Mouse (Mus musculus): ENCODE results near the gene B3galt5.

B3galt5 gene

DNA sequence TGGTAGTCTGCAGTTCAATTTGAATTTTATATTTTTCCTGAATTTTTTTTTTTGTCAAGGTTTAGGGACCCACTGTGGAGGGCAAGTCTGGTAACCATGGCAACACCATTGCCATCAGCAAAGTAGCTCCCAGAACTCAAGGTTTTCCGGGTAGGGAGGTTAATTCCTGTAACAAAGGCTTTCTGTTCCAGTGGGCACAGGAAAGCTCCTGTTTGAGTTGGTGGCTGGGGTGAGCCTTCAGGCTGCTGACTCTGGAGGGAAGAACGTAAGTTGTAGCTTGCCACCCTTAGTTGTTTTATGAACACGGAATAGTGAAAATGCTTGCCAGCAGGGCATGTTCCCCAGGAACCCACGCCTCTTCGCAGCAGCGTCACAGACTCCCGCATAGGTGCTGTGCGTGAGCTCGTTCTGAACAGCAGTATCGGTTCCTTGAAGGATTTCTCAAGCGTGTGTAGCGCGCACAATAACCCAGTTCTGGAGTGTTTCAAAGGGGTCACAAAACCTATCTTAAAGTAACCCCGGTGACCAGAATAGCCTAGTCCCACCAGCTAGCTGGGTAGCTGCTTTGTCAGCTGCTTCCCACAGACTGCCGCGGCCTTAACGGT is at the start of gene B3galt5:
TSS of gene B3galt5 (plus strand) at position 436 of the 605 bp plus-strand sequence.
- no peak for DNase-seq (ENCODE audit: low spot score)

DNA sequence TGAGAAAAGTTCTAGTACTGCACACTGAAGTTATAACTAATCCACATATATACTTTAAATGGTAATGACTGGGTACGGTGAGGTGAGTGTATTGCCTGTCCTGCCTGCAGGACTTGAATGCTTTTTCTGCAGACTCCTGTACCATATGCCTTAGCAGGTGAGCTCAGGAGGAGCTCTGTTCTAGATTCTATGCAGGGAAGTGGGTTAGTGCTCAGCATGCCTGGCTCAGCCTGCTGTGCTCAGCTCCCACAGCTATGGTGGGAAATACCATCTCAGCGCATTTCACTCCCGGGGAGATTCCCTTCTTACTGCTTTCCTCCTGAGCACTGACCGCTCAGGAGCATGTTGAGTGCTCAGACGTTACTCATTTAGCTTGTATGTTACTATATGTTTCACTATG is 48.0 kb upstream of the B3galt5 start:
- no peak for DNase-seq (ENCODE audit: low spot score)

DNA sequence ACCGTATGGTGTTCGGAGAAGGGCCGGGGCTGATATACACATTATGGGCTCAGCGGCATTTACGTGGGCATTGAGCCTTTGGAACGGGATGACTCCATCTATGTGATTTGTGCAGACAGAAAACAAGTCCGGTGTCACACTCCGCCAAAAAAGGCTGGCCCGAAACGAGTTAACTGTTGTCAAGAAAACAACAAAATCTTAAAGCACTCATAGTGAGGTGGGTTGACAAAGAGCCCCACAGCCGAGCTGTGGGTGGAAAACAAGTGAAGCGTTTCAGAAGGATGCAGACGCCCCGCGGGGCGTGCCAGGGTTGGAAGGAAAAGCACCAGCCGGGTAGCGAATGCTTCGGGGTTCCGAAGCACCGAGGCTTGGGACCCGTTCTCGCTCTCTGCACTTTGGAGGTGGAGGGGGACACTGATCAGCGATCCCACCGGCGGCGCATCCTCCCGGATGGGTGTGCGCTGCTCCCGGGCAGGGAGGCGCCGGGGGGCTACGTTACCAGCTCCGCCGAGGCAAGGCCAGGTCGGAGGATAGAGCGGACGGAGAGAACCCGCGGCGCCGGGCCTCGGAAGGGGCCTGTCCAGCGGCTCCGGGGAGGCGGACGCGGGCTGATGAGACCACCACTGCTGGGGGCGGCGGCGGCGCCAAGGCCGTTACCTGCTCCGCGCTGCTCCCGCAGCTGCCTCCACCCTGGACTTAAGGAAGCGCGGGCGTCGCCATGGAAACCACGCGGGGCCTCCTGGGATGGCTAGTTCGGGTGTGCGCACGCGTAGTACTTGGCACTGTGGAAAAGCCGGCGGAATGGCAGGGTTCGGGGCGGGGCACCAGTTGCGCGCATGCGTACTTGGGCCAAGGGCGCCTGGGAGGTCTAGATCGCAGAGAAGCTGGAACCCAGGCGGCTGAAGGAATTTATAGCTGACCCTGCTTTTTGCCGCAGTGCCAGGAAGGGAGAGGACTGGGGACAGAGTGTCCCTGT is 43.8 kb upstream of the B3galt5 start, which contains the start of gene Lca5l:
TSS of gene Lca5l (minus strand) at position 741 of the 976 bp plus-strand sequence.
- peak; percentile 100 for DNase-seq (ENCODE audit: low spot score)

DNA sequence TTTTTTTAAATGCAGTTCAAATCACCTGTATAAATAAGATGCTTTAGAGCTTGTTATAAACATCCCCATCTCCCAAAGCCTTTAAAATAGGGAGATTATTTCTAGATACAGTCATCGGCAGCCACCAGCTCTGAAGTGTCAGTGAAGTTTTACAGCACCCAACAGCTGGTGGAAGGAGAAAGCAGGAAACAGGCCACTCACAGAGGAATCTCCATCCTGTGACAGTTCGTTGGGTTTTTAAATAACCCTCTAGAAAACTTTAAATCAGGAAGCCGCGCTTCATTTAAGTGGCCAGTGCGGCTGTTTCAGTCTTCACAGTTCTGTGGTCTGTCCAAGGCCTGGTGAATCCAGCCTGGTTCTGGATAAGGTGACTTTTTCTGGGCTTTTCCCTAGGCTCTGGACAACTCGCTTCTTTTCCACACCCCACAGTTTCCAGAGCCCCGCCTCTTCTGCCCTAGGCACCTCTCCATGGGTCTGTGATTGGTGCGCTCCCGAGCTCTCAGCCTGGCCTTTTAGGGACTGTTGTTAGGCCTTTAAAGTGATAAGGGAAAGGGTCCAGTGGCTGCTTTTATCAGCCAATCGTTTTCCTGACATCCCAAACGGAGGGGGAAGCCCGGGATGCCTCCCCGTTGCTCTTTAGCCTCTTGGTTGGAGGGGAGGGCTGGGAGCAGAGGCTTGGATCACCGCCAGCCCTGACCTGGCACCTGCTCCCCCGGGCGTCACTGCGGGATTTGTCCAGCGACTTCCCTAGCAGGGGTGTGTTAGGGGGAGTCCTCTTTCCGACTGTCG is 35.5 kb upstream of the B3galt5 start, which contains the start of gene Sh3bgr:
TSS of gene Sh3bgr (plus strand) at position 538 of the 789 bp plus-strand sequence.
- peak; percentile 71 for DNase-seq (ENCODE audit: low spot score)

DNA sequence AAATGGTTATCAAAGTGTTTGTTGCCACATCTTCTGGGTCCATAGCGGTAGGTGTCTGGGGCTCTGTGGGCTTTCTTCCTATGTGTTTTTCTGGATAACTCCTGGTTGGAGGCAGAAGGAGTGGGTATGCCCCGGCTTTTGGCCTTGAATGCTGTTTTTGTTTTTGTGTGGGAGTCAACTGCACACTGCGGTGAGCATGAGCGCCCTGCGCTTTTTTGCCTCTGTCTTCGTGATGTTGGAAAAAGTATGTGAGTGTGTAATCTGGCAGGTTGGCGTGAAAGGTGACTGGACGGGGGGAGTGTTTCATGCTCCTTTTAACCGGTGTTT is 34.9 kb upstream of the B3galt5 start:
- DNase-seq (ENCODE audit: low spot score) = no peak

DNA sequence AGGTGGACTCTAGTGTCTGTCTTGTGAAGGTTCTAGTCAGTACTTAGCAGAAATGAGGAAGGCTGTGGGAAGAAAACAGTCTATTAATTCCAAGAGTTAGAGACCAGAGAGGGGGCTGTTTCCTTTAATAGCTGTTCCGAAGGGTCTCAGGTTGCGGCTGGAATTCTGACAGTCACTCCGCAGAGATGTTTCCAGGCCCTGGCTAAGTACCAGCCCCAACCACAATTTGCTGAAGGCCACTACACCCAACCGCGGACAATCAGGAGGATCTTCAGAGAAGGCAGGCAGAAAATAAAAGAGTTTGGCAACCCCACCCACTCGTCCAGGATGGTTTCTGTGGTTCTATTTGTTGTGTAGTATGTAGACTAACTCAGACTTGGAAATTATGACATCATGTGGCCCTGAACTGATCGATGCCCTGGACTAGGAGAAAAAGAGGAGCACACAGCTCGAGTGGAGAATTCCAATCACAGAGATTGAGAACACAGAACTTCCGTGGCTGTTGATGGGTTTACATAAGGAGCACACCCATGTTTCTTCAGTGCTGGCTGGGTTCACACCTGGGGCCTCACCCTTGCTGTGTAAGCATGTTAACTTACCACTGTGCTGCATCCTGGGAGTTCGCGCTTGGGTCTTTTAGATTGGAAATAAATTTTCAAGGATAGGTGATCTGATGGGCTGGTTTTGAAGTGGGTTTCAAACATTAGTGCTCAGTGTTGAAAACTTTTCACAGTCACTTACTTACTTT is 33.9 kb upstream of the B3galt5 start:
- DNase-seq (ENCODE audit: low spot score) = no peak

DNA sequence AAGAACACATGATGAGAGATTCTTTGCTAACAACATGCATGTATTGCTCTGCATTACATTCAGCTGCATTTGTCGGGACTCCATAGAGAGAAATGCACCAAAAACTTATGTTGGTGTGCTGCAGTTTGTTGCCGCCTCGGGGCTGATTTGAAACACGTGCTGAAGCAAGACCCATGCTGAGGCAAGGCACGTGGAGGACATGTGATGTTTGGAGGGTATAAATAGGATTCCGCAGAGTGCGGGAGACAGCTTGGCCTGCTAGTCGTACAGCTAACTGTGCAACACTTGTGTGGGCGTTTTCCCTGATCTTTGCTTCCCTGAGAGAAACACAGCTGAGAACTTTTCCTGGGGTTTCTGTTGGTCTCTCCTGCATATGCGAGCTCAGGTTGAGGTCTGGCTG is 25.8 kb upstream of the B3galt5 start:
- no peak for DNase-seq (ENCODE audit: low spot score)

DNA sequence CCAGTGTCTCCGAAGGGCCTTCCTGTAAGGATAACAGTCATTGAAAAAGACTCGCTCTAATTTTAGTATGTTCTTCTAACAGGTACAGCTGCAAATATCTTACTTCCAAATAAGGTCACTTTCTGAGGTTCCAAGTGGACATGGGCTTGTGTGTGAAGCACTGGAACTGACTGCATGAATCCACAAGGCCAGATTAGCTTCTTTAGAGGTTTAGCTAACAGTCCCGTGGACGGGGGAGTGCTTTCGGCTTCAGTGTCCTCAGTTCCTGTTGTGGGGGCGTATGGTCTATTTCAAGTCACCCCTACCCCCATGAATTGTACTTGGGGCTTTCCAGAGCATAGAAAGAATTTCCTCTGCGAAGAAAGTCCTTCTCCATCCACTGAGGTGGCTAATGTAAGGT is 24.7 kb upstream of the B3galt5 start:
- no peak for DNase-seq (ENCODE audit: low spot score)

DNA sequence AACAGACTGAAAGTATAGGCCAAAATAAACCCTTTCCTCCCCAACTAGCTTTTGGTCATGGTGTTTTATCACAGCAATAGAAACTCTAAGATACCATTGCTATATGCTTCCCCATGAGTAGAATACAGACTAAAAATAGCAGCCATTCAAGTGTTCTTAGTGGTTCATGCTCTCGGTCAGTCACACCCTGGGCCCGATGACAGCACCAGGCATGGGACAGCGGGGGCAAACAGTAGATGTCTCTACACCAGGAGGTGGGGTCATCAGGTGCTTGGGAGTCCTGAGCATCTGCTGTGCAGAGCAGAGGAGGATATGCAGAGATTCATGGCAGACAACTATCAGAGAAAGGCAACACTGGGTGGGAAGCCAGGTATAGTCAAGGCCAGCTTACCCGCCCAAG is 22.6 kb upstream of the B3galt5 start:
- no peak for DNase-seq (ENCODE audit: low spot score)

DNA sequence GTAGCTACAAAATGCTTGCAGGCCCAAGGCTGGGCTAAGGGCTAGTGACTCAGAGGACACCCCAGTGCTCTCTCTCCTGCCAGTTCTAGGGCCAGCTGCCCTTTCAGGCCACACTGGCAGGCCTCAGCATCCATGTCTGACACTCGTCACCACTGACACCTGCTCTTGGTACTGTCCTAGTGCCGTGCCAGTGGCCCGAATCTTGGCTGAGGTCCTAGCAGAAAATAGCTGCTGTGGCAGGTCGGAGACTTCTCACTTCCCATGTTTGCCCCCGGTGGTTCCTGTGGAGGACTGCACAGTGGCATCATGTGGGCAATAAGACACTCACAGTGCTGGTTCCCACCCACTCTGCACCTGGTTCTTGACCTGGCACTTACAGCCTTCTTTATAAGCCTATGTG is 14.1 kb upstream of the B3galt5 start:
- no peak for DNase-seq (ENCODE audit: low spot score)

DNA sequence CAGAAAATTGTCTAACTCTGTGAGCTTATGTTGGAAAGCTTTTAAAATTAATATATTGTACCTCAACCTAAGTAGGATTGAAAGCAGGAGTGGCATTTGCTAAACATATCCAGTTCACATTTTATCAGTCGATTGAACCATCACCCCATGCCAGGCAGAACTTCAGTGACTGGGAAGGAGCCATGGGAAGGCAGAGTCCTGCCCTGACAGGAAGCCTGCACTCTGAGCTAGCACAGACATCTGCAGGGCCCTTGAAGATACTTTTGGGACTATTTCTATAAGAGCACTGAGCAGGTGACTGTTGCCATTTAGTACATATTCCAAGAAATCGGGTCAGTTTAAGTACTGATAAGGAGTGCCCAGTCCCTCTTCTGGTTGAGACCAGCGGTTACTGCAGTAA is 13.6 kb upstream of the B3galt5 start:
- DNase-seq (ENCODE audit: low spot score) = no peak

DNA sequence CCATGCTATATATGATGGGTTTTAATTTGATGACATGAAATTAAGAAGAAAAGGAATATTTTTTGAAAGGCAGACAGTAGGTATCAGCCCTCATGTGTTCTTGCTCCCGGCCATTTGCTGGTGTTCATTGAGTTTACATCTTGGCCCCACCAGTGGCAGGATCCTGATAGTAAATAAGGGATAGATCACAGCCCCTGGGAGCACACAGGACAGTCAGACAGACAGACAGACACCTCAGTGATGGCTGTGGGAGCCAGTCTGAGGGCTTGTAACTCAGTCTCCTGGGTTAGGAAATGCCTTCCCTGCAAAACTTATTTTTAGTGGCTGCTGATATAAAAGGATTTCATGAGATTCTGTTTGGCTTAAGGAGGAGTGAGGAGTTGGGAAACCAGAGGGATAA is 13.1 kb upstream of the B3galt5 start:
- DNase-seq (ENCODE audit: low spot score) = no peak

DNA sequence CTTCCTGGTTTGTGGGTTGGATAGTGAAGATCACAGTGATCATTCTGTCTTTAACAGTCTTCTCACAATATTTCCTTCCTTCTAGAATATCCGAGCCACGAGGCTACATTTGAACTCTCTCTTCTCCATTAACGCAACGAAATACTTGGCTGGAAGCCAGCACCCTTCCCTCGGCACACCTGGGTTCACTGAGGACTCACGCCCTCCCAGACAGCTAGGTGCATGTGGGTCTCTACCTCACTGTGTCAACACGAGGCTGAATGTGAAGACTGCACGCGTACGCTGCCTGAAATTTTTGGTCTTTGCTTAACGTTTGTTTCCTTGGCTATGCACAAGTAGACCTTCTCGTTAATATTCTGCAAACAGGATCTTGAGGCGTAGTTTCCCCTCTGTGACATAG is 7.2 kb upstream of the B3galt5 start:
- peak; percentile 24 for DNase-seq (ENCODE audit: low spot score)

DNA sequence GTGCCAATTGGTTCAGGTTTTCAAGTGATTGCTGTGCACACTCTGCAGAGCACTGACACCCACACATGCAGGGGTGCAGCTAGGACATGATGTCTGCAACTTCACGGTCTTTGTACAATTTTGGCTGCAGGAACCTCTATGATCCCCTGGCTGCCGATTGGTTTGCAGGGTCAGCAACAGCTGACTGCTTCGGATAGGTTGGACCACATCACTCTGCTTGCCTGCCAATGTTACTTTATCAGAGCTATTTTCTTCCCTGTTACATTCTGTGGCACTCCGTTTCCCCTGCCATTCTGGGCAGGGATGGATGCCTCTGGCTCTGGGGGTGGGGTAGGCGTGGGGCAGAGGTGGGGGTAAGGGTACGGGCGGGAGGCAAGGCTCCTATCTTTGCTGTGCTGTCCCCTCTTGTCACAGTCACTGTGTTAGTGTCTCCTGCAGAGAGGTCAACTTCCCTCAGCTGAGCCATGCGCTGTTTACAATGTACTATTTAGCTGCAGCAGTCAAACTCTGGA is 6.5 kb upstream of the B3galt5 start:
- no peak for DNase-seq (ENCODE audit: low spot score)

DNA sequence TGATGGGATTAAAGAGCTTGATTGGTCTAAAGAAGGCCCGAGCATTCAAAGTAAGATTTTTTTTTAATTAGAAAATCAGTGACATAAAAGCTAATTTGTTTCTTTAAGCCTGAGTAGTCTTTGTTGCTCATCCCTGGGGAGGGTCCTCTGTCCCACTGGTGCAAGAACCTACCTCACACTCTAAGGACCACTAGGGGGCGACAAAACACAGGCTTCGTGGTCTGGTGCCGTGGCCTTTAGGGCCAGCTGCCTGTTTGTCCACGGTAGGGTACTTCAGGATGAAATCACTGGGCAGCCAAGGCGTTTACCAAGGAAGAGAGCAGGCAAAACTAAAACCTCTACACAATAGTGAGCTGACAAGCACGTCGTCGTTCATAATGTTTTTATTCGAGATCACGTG is 5.2 kb upstream of the B3galt5 start:
- DNase-seq (ENCODE audit: low spot score) = peak; percentile 73

DNA sequence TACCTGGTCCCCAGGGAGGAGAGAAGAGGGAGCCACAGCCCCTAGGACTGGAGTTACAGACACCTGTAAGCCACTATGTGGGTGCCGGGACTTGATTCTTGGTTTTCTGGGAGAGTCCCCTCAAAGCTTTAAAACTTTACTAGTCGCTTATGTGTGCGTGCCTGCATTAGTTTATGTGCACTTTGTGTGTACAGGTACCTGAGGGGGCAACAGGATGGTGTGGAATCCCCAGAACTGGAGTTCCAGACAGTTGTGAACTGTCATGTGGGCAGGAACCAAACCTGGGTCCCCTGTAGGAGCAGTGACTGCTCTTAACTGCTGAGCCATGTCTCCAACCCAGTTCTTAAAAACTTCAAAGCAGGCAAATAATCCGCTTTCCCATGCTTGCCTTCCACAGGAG is 4.3 kb upstream of the B3galt5 start:
- DNase-seq (ENCODE audit: low spot score) = no peak

DNA sequence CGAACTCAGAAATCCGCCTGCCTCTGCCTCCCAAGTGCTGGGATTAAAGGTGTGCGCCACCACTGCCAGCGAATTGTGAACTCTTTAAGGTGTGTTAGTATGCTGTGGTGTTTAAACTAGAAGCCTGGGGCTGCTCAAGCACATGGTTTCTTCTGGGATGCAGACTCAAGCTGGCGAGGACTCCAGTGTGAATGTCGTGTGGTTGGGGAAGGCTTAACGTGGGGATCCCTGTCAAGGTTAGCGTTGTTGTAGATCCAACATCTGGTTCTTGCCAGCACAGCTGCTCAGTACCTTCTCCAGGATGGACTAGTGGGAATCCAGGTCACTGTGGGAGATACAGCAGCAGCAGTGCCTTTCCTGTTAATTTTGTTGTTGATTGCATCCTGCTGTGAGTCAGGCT is 3.6 kb upstream of the B3galt5 start:
- no peak for DNase-seq (ENCODE audit: low spot score)

DNA sequence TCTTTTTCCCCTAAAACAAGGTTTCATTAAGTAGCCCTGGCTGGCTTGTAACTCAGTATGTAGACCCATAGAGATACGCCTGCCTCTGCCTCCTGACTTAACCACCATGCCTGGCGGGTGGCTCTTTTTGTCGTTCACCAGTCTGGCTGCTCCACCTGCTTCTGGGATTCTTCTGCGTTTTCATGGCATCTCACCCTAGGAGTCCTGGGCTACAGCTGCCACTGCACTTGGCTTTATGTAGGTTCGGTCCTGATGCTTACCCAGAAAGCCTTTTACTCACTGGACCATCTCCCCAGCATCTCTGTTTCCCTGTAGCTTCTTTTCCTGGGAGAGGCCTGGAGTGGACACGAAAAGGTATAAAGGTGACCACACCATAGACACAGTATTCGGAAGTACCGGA is 1.6 kb upstream of the B3galt5 start:
- DNase-seq (ENCODE audit: low spot score) = no peak

DNA sequence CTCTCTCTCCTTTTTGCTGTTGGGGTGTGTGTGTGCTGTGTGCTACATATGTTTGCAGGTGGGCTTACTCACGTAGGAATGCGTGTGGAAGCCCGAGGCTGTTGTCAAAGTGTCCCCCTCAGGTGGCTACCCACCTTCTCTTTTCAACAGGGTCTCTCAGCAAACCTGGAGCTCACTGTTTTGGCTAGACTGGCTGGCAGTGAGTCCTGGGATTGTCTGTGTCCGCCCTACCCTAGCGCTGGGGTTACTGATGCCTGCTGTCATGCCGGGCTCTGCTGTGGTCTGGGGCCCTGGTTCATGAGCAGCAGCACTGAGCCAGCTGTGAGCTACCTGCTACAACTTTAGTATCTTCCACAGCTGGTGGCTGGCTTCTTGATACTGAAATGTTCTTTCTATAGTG is 8.9 kb downstream of the B3galt5 start:
- no peak for DNase-seq (ENCODE audit: low spot score)

DNA sequence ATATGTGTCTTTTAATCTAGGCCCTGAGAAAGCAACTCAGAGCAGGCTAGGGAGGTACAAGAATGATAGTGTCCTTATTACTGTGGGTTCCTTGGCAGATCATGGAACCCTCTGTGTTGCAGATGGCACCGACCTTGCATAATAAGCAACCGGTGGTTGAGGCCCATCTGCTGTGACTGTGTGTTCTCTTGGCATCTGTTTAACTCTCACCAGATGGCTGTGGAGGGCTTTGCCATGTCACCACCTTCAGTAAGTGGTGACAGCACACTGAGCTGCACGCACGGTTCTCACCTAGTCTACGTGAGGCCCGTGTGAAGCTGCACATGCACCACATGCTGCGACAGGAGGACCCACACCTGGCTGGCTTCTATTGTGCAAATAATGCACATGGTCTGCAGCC is 14.0 kb downstream of the B3galt5 start:
- DNase-seq (ENCODE audit: low spot score) = no peak

DNA sequence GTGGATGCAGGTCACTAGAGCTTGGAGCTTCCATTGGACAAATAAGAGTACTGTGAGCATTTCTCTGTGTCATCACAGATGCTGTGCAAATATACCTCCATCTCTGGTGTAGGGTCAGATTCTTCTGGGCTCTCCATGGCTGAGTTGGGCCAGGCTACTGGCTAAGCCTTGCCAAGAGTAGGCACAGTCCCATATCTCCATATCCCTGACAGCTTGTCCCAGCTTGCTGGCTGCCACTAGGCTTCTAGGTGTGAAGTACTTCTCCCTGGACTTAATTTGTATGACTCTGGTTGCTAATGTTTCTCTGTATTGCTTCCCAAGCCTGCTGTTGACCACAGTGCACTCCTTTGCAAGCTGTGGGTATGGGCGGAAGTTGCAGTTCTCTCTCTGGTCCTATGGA is 16.5 kb downstream of the B3galt5 start:
- no peak for DNase-seq (ENCODE audit: low spot score)

DNA sequence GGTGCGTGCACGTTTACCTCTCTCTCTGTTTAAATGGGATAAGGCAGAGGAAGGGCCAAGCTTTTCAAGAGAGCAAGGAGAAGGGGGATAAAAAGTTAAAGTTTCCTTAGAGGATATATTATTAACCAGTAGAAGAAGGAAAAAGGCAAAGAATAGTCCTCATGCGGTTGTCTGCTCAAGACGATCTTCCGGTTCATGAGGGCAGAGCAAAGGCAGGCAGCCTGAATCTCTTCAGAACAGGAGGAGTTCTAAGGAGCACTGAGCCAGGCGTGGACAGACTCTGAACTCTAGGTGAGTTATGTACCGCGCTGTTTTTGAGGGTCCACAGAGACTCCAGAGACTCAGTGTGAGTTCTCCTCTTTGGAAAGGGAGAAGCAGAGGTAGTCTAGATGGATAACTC is 22.8 kb downstream of the B3galt5 start:
- no peak for DNase-seq (ENCODE audit: low spot score)
